Mouse (Mus musculus) lung, postnatal 0 days (tissue): ENCODE data around the gene Gjb1.

Source experiments
- CTCF ChIP-seq: IDR thresholded peaks from 2 replicates; pipeline ENCODE4 v1.5.1; 2016; ENCODE audit warnings: antibody characterized with exemption, mild to moderate bottlenecking
- EP300 ChIP-seq: IDR thresholded peaks from 2 replicates; pipeline ENCODE4 v1.6.1; 2016; ENCODE audit warnings: antibody characterized with exemption, mild to moderate bottlenecking, control low read depth

DNA sequence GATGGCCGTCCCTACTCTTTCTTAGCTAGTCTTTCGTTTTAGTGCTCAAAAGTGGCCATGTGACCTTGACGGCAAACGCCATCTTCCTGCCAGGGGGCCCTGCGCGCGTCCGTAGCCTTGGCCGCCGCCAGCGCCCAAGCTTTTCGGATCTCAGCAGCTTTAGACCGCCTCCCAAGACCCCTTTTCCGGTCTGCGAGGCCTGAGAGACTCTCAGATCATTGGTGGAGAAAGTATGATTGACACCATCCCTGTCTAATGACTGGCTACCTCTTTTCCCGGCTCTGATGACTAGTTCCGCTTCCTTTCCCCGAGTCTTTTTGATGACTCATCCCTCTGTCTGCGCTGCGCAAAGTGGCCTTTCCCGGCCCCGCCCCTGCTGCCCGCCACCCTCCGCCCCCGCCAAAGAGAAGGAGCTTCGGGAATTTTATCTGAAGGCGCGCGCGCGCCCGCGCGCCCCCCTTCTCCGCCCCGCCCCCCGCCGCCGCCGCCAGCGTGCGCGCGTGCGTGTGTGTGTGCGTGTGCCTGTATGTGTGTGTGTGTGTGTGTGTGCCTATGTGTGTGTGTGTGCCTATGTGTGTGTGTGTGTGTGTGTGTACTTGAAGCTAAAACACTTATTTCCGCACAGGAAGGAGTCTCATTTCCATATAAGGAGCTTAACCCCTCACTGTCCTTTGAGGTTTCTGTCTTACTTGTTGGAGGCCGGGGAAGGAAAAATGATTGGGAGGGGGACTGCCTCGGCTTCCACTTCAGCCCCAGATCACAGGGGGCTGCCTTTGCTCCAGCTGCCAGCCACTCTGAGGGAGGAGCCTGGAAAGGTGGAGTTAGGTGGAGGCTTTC, 43.6 kb upstream of the Gjb1 start:
- TF ChIP-seq CTCF = no peak
- peak; percentile 35; the same call in 1 of the 2 replicates for TF ChIP-seq EP300
